Mouse (Mus musculus) lung, postnatal 0 days (tissue): Measurements from ENCODE around the gene Cbr2.

Source experiments
- CTCF ChIP-seq: IDR thresholded peaks from 2 replicates; pipeline ENCODE4 v1.5.1; 2016; ENCODE audit warnings: antibody characterized with exemption, mild to moderate bottlenecking
- EP300 ChIP-seq: IDR thresholded peaks from 2 replicates; pipeline ENCODE4 v1.6.1; 2016; ENCODE audit warnings: antibody characterized with exemption, mild to moderate bottlenecking, control low read depth

DNA sequence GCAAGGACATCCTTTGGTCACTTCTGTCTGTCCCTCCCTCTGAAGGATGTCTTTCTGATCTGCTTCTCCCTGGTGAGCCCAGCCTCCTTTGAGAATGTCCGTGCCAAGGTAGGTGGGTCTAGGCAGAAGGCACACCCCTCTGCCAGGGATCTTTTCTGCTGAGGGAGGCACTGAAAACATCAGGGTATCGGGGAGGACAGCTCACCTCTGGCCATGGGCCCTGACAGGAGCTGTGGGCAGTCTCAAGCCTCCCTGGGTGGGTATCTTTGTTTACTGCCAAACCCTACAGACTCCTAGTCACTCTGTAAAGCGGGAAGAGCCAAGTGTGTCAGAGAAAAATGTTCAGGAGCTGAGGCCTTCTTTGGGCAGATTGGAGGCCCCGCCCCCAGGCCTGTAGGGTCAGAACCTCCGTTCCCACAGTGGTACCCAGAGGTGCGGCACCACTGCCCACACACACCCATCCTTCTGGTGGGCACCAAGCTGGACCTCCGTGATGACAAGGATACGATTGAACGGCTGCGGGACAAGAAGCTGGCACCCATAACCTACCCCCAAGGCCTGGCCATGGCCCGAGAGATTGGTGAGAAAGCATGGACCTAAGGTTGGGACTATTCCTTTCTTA is 9.0 kb downstream of the Cbr2 start:
- TF ChIP-seq CTCF, result no peak
- TF ChIP-seq EP300, result no peak
